Mouse (Mus musculus): ENCODE measurements around the gene Kiss1. TPM values are rescaled to one million over a fixed set of nuclear protein-coding genes. Genes with fewer than 3 reads are reported as not detected.

Gene Kiss1
- polyA plus RNA-seq, 1 experiment from 2014 or later, result 0.49 TPM

GRCm38 (mm10) chr1:133344357-133344756, 22.7 kb downstream of the Kiss1 start:
- H3K9me3 ChIP-seq (replicated peaks), result no peaks in the 10 kb centered on the region
- no peak overlapping the region for H3K4me3 ChIP-seq (replicated peaks)
- no peaks in the 10 kb centered on the region for H3K36me3 ChIP-seq
- no peak overlapping the region for H3K9ac ChIP-seq
- no peak overlapping the region for H3K4me2 ChIP-seq (replicated peaks)
- 80% methylated on average over 2 of the region's 2 CpGs for WGBS
- no peak for ATAC-seq (ENCODE audit: insufficient number of reproducible peaks, low FRiP score, low TSS enrichment, low read depth)
- H3K27ac ChIP-seq (replicated peaks), result no peak overlapping the region
- no peaks in the 10 kb centered on the region for H3K4me1 ChIP-seq
- H3K27me3 ChIP-seq, result no peaks in the 10 kb centered on the region

DNA sequence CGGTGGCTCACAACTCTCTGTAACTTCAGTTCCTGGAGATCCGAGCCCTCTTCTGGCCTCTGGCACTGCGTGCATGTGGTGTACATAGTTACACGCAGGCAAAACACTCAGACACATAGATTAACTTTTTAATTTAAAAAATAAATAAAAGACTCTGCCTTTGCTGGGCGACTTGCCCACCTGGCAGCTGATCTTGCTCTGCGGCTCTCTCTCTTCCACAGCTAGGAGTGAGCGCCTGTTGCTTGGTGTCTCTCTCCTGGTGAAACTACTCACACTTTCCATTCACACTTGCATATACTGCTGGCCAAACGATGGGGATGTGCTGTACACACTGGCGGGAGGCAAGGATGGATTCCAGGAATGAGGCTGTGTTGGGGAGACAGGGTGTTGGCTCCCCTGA, 24.9 kb downstream of the Kiss1 start:
- no peaks in the 10 kb centered on the region for H3K36me3 ChIP-seq
- H3K27me3 ChIP-seq, result no peaks in the 10 kb centered on the region
- H3K4me2 ChIP-seq (replicated peaks), result no peak overlapping the region
- WGBS, result 83% methylated on average over 9 of the region's 9 CpGs
- H3K9ac ChIP-seq, result no peak overlapping the region
- no peak overlapping the region for H3K27ac ChIP-seq (replicated peaks)
- H3K4me1 ChIP-seq, result no peaks in the 10 kb centered on the region
- no peaks in the 10 kb centered on the region for H3K9me3 ChIP-seq (replicated peaks)
- no peak overlapping the region for H3K4me3 ChIP-seq (replicated peaks)
- no peak for ATAC-seq (ENCODE audit: insufficient number of reproducible peaks, low FRiP score, low TSS enrichment, low read depth)

- Histone ChIP-seq H3K27ac (replicated peaks) (no peak overlapping the region), H3K4me3 (replicated peaks) (no peak overlapping the region), H3K4me1 (no peaks in the 10 kb centered on the region), H3K36me3 (no peaks in the 10 kb centered on the region), H3K4me2 (replicated peaks) (no peak overlapping the region), H3K27me3 (no peaks in the 10 kb centered on the region), H3K9me3 (replicated peaks) (no peaks in the 10 kb centered on the region), H3K9ac (no peak overlapping the region)
- no peak for ATAC-seq (ENCODE audit: insufficient number of reproducible peaks, low FRiP score, low TSS enrichment, low read depth)
- WGBS, result 72% methylated on average over 3 of the region's 3 CpGs
Measured at GRCm38 (mm10) chr1:133347226-133347625, 25.6 kb downstream of the Kiss1 start.

DNA sequence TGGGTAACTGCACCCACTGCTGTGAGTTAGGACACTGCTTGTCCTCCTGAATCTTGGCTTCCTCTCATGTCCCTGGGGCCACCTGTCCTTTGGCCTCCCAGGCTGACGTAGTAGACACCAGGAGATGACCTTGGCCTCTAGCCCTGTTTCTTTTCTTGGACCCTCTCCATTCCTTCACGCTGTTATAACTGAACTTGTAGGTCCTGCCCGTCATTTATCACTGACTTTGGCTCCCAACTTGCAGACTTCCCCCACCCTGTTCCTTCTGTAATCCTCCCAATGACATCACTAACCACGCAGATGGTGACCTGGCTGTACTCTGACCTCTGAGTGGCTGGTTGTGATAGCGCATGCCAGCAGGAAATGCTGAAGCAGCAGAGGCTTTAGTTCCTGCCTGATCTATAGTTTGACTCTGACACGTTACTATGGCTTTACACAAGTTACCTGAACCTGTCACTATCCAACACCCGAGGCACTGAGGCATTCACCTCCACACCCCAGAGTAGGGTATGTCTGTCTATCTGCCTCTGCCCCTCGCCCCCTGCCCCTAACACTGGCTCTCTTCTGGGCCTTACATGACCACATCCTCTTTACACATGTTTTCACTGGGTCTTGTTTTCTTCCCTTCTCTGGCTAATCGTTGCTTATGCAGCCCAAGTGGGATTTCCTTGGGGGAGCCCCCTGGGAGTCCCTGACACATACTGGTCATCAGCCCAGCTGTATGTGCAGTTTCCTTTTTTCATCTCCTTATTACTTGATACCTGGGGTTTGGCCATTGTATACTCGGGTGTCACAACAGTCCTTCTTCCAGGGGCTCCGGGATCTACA, 26.2 kb downstream of the Kiss1 start:
- Histone ChIP-seq H3K9ac (no peak overlapping the region), H3K4me2 (replicated peaks) (no peak overlapping the region), H3K4me1 (no peaks in the 10 kb centered on the region), H3K27ac (replicated peaks) (no peak overlapping the region), H3K9me3 (replicated peaks) (no peaks in the 10 kb centered on the region), H3K27me3 (no peaks in the 10 kb centered on the region), H3K4me3 (replicated peaks) (no peak overlapping the region), H3K36me3 (no peaks in the 10 kb centered on the region)
- 70% methylated on average over 11 of the region's 11 CpGs for WGBS
- ATAC-seq (ENCODE audit: insufficient number of reproducible peaks, low FRiP score, low TSS enrichment, low read depth), result no peak

GRCm38 (mm10) chr1:133350210-133350609, 28.5 kb downstream of the Kiss1 start, which contains the start of gene Ren1:
TSS of gene Ren1 (plus strand) at chr1:133350510.
- no peaks in the 10 kb centered on the region for H3K9me3 ChIP-seq (replicated peaks)
- no peaks in the 10 kb centered on the region for H3K27me3 ChIP-seq
- no peak within 1 kb of the TSS for H3K27ac ChIP-seq (replicated peaks)
- no peak within 1 kb of the TSS for H3K4me2 ChIP-seq (replicated peaks)
- H3K4me1 ChIP-seq, result no peaks in the 10 kb centered on the region; the same call in 1 of the 2 replicates
- no peak within 1 kb of the TSS for H3K9ac ChIP-seq
- no peak for ATAC-seq (ENCODE audit: insufficient number of reproducible peaks, low FRiP score, low TSS enrichment, low read depth)
- H3K4me3 ChIP-seq (replicated peaks), result no peak within 1 kb of the TSS
- H3K36me3 ChIP-seq, result no peaks in the 10 kb centered on the region
- WGBS, result 78% methylated on average over 1 of the region's 1 CpGs

DNA sequence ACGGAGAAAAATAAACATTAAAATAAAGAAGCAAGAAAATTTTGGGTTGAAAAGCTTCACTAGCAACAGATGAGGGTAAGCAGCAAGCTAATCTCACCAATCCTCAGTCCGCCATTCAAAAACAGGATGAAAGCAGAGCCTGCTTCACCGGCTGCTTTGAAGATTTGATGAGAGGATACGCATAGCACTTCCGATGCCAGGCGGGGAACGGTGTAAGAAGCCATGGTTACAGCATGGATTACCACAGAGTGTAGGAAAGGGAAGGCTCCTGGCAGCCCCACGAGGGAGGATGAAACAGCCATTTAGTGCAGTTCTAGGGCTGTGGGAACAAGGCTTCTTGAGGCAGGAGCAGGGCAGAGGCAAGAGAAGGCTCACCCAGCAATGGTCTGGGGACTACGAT, 30.1 kb downstream of the Kiss1 start:
- no peak overlapping the region for H3K27ac ChIP-seq (replicated peaks)
- H3K9ac ChIP-seq, result no peak overlapping the region
- no peak for ATAC-seq (ENCODE audit: insufficient number of reproducible peaks, low FRiP score, low TSS enrichment, low read depth)
- no peak overlapping the region for H3K4me2 ChIP-seq (replicated peaks)
- no peaks in the 10 kb centered on the region for H3K36me3 ChIP-seq
- 35% methylated on average over 9 of the region's 9 CpGs for WGBS
- no peak overlapping the region for H3K4me3 ChIP-seq (replicated peaks)
- H3K9me3 ChIP-seq (replicated peaks), result no peaks in the 10 kb centered on the region
- H3K27me3 ChIP-seq, result no peaks in the 10 kb centered on the region
- peaks cover 4% of the 10 kb centered on the region; the same call in 1 of the 2 replicates for H3K4me1 ChIP-seq

DNA sequence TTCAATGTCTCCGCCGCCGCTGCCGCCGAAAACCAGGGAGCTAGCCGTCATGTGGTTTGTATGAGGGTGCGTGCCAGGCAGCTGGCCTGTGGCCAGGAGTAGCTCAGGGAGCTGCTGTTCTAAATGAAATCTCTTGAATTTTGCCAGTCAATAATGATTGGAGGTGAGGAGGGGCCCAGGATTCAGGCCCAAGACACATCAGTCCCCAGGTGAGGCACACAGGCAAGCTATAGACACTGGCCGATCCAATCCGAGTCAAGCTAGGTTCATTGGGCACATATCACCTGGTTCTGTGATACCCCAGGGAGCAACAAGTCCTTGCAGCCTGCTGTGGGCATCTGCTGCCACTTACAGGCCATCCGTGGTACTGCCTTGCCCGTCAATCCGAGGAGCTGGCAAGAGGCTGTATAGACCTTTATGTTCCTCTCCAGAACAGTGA, 31.7 kb downstream of the Kiss1 start:
- WGBS, result 39% methylated on average over 12 of the region's 12 CpGs
- Histone ChIP-seq H3K9ac (no peak overlapping the region), H3K36me3 (no peaks in the 10 kb centered on the region), H3K4me3 (replicated peaks) (no peak overlapping the region), H3K27ac (replicated peaks) (no peak overlapping the region), H3K4me2 (replicated peaks) (no peak overlapping the region), H3K9me3 (replicated peaks) (no peaks in the 10 kb centered on the region), H3K4me1 (peaks cover 4% of the 10 kb centered on the region; the same call in 1 of the 2 replicates), H3K27me3 (no peaks in the 10 kb centered on the region)
- ATAC-seq (ENCODE audit: insufficient number of reproducible peaks, low FRiP score, low TSS enrichment, low read depth), result peak; percentile 40; the same call in 1 of the 2 replicates

DNA sequence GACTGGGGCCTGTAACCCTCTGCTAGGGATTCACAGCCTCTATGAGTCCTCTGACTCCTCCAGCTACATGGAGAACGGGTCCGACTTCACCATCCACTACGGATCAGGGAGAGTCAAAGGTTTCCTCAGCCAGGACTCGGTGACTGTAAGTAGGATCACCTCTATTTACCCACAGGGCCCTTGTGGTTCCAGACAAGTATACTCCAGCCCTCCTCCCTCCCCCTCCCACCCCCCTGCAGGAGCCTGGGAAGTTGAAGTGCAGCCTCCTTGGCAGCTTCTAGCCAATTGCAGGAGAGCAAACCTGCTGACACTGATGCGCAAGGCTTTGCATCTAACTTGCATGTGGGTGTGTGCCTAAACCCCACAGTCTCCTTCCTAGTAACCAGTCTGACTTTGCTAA, 33.8 kb downstream of the Kiss1 start:
- 37% methylated on average over 5 of the region's 5 CpGs for WGBS
- Histone ChIP-seq H3K9me3 (replicated peaks) (no peaks in the 10 kb centered on the region), H3K9ac (no peak overlapping the region), H3K4me3 (replicated peaks) (no peak overlapping the region), H3K27ac (replicated peaks) (no peak overlapping the region), H3K4me1 (peaks cover 4% of the 10 kb centered on the region; the same call in 1 of the 2 replicates), H3K27me3 (no peaks in the 10 kb centered on the region), H3K36me3 (no peaks in the 10 kb centered on the region), H3K4me2 (replicated peaks) (no peak overlapping the region)
- ATAC-seq (ENCODE audit: insufficient number of reproducible peaks, low FRiP score, low TSS enrichment, low read depth), result no peak

DNA sequence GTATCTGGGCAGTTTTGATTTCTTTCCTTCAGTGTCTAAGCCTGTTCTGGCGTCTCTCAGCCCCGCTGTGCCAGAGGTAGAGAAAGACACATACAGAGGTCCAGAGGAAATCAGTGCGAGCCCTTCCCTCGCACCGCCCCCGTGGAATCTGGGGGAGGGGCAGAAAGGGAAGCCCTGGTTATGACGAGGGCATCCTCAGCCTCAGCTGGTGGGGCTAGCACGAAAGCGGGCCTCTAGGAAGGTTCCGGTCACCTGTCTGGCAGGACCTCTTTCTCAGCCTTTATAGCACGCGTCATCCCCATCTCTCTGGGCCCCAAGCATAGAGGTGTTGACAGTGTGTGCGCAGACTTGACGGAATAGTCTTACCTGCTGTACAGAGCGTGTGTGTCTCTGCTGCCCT, 34.2 kb downstream of the Kiss1 start:
- Histone ChIP-seq H3K27ac (replicated peaks) (no peak overlapping the region), H3K9me3 (replicated peaks) (no peaks in the 10 kb centered on the region), H3K4me2 (replicated peaks) (no peak overlapping the region), H3K36me3 (no peaks in the 10 kb centered on the region), H3K4me1 (peaks cover 4% of the 10 kb centered on the region; the same call in 1 of the 2 replicates), H3K9ac (no peak overlapping the region), H3K4me3 (replicated peaks) (no peak overlapping the region), H3K27me3 (no peaks in the 10 kb centered on the region)
- no peak for ATAC-seq (ENCODE audit: insufficient number of reproducible peaks, low FRiP score, low TSS enrichment, low read depth)
- WGBS, result 45% methylated on average over 15 of the region's 15 CpGs

DNA sequence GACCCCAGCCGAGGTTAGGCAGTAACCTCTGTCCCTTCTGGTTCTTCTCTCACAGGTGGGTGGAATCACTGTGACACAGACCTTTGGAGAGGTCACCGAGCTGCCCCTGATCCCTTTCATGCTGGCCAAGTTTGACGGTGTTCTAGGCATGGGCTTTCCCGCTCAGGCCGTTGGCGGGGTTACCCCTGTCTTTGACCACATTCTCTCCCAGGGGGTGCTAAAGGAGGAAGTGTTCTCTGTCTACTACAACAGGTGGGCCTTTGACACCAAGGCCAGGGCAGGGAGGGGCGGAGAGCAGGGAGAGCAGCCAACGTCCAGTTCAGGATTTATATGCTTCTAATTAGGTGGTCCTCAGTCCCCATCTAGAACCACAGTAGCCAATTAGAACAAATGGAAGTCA, 34.7 kb downstream of the Kiss1 start:
- H3K27ac ChIP-seq (replicated peaks), result no peak overlapping the region
- no peaks in the 10 kb centered on the region for H3K36me3 ChIP-seq
- H3K9me3 ChIP-seq (replicated peaks), result no peaks in the 10 kb centered on the region
- no peak overlapping the region for H3K4me3 ChIP-seq (replicated peaks)
- no peak for ATAC-seq (ENCODE audit: insufficient number of reproducible peaks, low FRiP score, low TSS enrichment, low read depth)
- 57% methylated on average over 8 of the region's 8 CpGs for WGBS
- H3K9ac ChIP-seq, result no peak overlapping the region
- peaks cover 4% of the 10 kb centered on the region; the same call in 1 of the 2 replicates for H3K4me1 ChIP-seq
- H3K27me3 ChIP-seq, result no peaks in the 10 kb centered on the region
- H3K4me2 ChIP-seq (replicated peaks), result no peak overlapping the region

GRCm38 (mm10) chr1:133361006-133361405, 39.3 kb downstream of the Kiss1 start:
- H3K4me1 ChIP-seq, result peaks cover 10% of the 10 kb centered on the region; the same call in 1 of the 2 replicates
- H3K27me3 ChIP-seq, result peaks cover 16% of the 10 kb centered on the region
- H3K4me2 ChIP-seq (replicated peaks), result no peak overlapping the region
- H3K9ac ChIP-seq, result no peak overlapping the region
- ATAC-seq (ENCODE audit: insufficient number of reproducible peaks, low FRiP score, low TSS enrichment, low read depth), result no peak
- no peaks in the 10 kb centered on the region for H3K36me3 ChIP-seq
- no peak overlapping the region for H3K27ac ChIP-seq (replicated peaks)
- H3K9me3 ChIP-seq (replicated peaks), result no peaks in the 10 kb centered on the region
- no peak overlapping the region for H3K4me3 ChIP-seq (replicated peaks)
- WGBS, result 85% methylated on average over 6 of the region's 6 CpGs

- Histone ChIP-seq H3K36me3 (no peaks in the 10 kb centered on the region), H3K27me3 (peaks cover 21% of the 10 kb centered on the region), H3K4me1 (peaks cover 14% of the 10 kb centered on the region; the same call in 1 of the 2 replicates), H3K9ac (no peak overlapping the region), H3K27ac (replicated peaks) (no peak overlapping the region), H3K4me2 (replicated peaks) (no peak overlapping the region), H3K9me3 (replicated peaks) (no peaks in the 10 kb centered on the region), H3K4me3 (replicated peaks) (no peak overlapping the region)
- ATAC-seq (ENCODE audit: insufficient number of reproducible peaks, low FRiP score, low TSS enrichment, low read depth), result no peak
- 85% methylated on average over 5 of the region's 5 CpGs for WGBS
Measured at GRCm38 (mm10) chr1:133362103-133362502, 40.4 kb downstream of the Kiss1 start.

Data from embryonic facial prominence, embryonic 15.5 days (tissue).